Mouse (Mus musculus) lung, embryonic 14.5 days (tissue): ENCODE data around the gene Hacl1. TPM values are rescaled to one million over a fixed set of nuclear protein-coding genes. Genes with fewer than 3 reads are reported as not detected.

ENCODE experiments used
- ATAC-seq: fragments of 200-750 bp; cut with Nextera tagmentation; 2 replicates; pipeline ENCODE4 v1.8.0; 2017; ENCODE audit warnings: mild to moderate bottlenecking, moderate TSS enrichment, moderate library complexity; ENCODE audit not compliant: insufficient read depth
- DNase-seq: peaks from one replicate; pipeline ENCODE4 v3.0.0-alpha.2; 2015
- H3K27ac ChIP-seq: fragments of 300-500 bp; sonication (generic); 2 replicates; pipeline ENCODE4 v1.5.1; 2014; ENCODE audit warnings: low read depth, mild to moderate bottlenecking, moderate library complexity
- H3K27me3 ChIP-seq: fragments of 300-500 bp; sonication (generic); 2 replicates; pipeline ENCODE4 v1.6.1; 2014; ENCODE audit warnings: low read length, control low read depth; ENCODE audit not compliant: insufficient read depth
- H3K36me3 ChIP-seq: fragments of 300-500 bp; sonication (generic); 2 replicates; pipeline ENCODE4 v1.6.1; 2014; ENCODE audit warnings: control low read depth; ENCODE audit not compliant: insufficient read depth
- H3K4me1 ChIP-seq: fragments of 300-500 bp; sonication (generic); 2 replicates; pipeline ENCODE4 v1.6.1; 2014; ENCODE audit warnings: antibody characterized with exemption, control low read depth; ENCODE audit not compliant: insufficient read depth
- H3K4me2 ChIP-seq: fragments of 300-500 bp; sonication (generic); 2 replicates; pipeline ENCODE4 v1.6.1; 2014; ENCODE audit warnings: mild to moderate bottlenecking
- H3K4me3 ChIP-seq: fragments of 300-500 bp; sonication (generic); 2 replicates; pipeline ENCODE4 v1.5.1; 2014; ENCODE audit warnings: low read depth, low read length
- H3K9ac ChIP-seq: fragments of 300-500 bp; sonication (generic); 2 replicates; pipeline ENCODE4 v1.6.1; 2014
- H3K9me3 ChIP-seq: fragments of 300-500 bp; sonication (generic); 2 replicates; pipeline ENCODE4 v1.6.1; 2016; ENCODE audit warnings: low read depth, low read length, control low read depth
- CTCF ChIP-seq: IDR thresholded peaks from 2 replicates; pipeline ENCODE4 v1.5.1; 2016; ENCODE audit warnings: antibody characterized with exemption, low read depth
- WGBS: fragments of 180-500 bp; shearing (Covaris S2); extraction: QIAGEN DNeasy Blood & Tissue Kit; methylation state at CpG from one replicate; pipeline ENCODE4 v1.1.7; 2014; 5-methylcytosine and 5-hydroxymethylcytosine counted together
- polyA plus RNA-seq: library from polyadenylated mRNA; unstranded; fragments of >200 nt; fragmentation: Nextera tagmentation; extraction: Ambion mirVana; gene quantifications from 2 replicates; pipeline ENCODE4 v1.2.1, GENCODE M21; 2014

The Hacl1 gene
- polyA plus RNA-seq, 1 experiment from 2014 or later: 10.4 TPM

- peak overlapping the region; percentile 75 for H3K4me2 ChIP-seq
- H3K27me3 ChIP-seq: no peaks in the 10 kb centered on the region
- H3K9me3 ChIP-seq: no peaks in the 10 kb centered on the region
- H3K4me3 ChIP-seq: peak overlapping the region; percentile 35
- 3% methylated on average over 44 of the region's 44 CpGs for WGBS
- peak; percentile 55 for TF ChIP-seq CTCF
- DNase-seq (peak; percentile 93), ATAC-seq (peak; percentile 91)
- peak overlapping the region; percentile 58 for H3K9ac ChIP-seq
- H3K36me3 ChIP-seq: peaks cover 3% of the 10 kb centered on the region; the same call in 1 of the 2 replicates
- H3K4me1 ChIP-seq: peaks cover 33% of the 10 kb centered on the region
- peak overlapping the region; percentile 98 for H3K27ac ChIP-seq
Observed at GRCm38 (mm10) chr14:31661671-31662554, 20.8 kb upstream of the Hacl1 start.

GRCm38 (mm10) chr14:31660312-31661093 is 19.4 kb upstream of the Hacl1 start:
- Histone ChIP-seq H3K36me3 (no peaks in the 10 kb centered on the region), H3K27ac (peak overlapping the region; percentile 55; the same call in 1 of the 2 replicates), H3K27me3 (no peaks in the 10 kb centered on the region), H3K9me3 (no peaks in the 10 kb centered on the region), H3K4me1 (peaks cover 33% of the 10 kb centered on the region), H3K9ac (no peak overlapping the region), H3K4me3 (no peak overlapping the region), H3K4me2 (no peak overlapping the region)
- DNase-seq (no peak), ATAC-seq (no peak)
- 79% methylated on average over 7 of the region's 7 CpGs for WGBS
- TF ChIP-seq CTCF: no peak

GRCm38 (mm10) chr14:31659501-31660181 is 18.6 kb upstream of the Hacl1 start:
- Histone ChIP-seq H3K36me3 (no peaks in the 10 kb centered on the region), H3K4me2 (no peak overlapping the region), H3K9ac (no peak overlapping the region), H3K9me3 (no peaks in the 10 kb centered on the region), H3K4me3 (no peak overlapping the region), H3K27me3 (no peaks in the 10 kb centered on the region), H3K27ac (peak overlapping the region; percentile 55; the same call in 1 of the 2 replicates), H3K4me1 (peaks cover 27% of the 10 kb centered on the region)
- WGBS: 49% methylated on average over 10 of the region's 10 CpGs
- no peak for TF ChIP-seq CTCF
- ATAC-seq (no peak), DNase-seq (peak; percentile 39)

GRCm38 (mm10) chr14:31658126-31658680 is 17.1 kb upstream of the Hacl1 start:
- ATAC-seq (no peak), DNase-seq (no peak)
- Histone ChIP-seq H3K4me2 (no peak overlapping the region), H3K27me3 (no peaks in the 10 kb centered on the region), H3K9ac (no peak overlapping the region), H3K36me3 (no peaks in the 10 kb centered on the region), H3K4me1 (peaks cover 13% of the 10 kb centered on the region), H3K27ac (no peak overlapping the region), H3K9me3 (no peaks in the 10 kb centered on the region), H3K4me3 (no peak overlapping the region)
- WGBS: 81% methylated on average over 8 of the region's 8 CpGs
- no peak for TF ChIP-seq CTCF

- 0 out of 2 replicates have a peak, but pooled peaks have one; percentile 13 for ATAC-seq
- Histone ChIP-seq H3K4me1 (peaks cover 3% of the 10 kb centered on the region; the same call in 1 of the 2 replicates), H3K9ac (no peak overlapping the region), H3K4me2 (no peak overlapping the region), H3K9me3 (no peaks in the 10 kb centered on the region), H3K4me3 (no peak overlapping the region), H3K36me3 (no peaks in the 10 kb centered on the region), H3K27me3 (no peaks in the 10 kb centered on the region), H3K27ac (no peak overlapping the region)
- peak; percentile 87 for DNase-seq
- TF ChIP-seq CTCF: peak; percentile 92
- WGBS: 23% methylated on average over 5 of the region's 5 CpGs
Observed at GRCm38 (mm10) chr14:31656857-31657645, 16.0 kb upstream of the Hacl1 start.

GRCm38 (mm10) chr14:31656386-31656785 is 15.3 kb upstream of the Hacl1 start:
- no peak overlapping the region for H3K4me3 ChIP-seq
- no peak for TF ChIP-seq CTCF
- no peak overlapping the region for H3K27ac ChIP-seq
- peaks cover 3% of the 10 kb centered on the region; the same call in 1 of the 2 replicates for H3K4me1 ChIP-seq
- H3K9ac ChIP-seq: no peak overlapping the region
- H3K36me3 ChIP-seq: no peaks in the 10 kb centered on the region
- WGBS: 54% methylated on average over 7 of the region's 7 CpGs
- no peaks in the 10 kb centered on the region for H3K9me3 ChIP-seq
- DNase-seq: no peak
- H3K4me2 ChIP-seq: no peak overlapping the region
- no peaks in the 10 kb centered on the region for H3K27me3 ChIP-seq
- no peak for ATAC-seq
